In genomic region chr7:125820233-125820632, GRCm38 (mm10) we compare ENCODE assay signal across 12 mouse cellular contexts.
A peak's percentile ranks its signal among the peaks of the same experiment; 100 is the strongest.
DNase-seq lines count a peak whose midpoint lies in the region; ATAC-seq lines count a peak whose summit lies in the region.
"Had no signal": no experiment of that assay in that cellular context is flagged by ENCODE, and none has a peak within 500 bp of the region (broad histone marks: within the 10 kb centered on the region; RNA-seq: fewer than 3 reads in every experiment).

No protein-coding gene starts in this region.

- 0 out of 2 replicates have a peak, but pooled peaks cover 2% of the 10 kb centered on the region for H3K4me1 ChIP-seq in heart, embryonic 16.5 days (ENCODE audit: control insufficient read depth, insufficient read depth, low read length)
- H3K4me1 ChIP-seq in midbrain, embryonic 14.5 days (ENCODE audit: control insufficient read depth, insufficient read depth, low read length) = peaks cover 9% of the 10 kb centered on the region; the same call in 1 of the 2 replicates
- 0 out of 2 replicates have a peak, but pooled peaks cover 3% of the 10 kb centered on the region for H3K4me1 ChIP-seq in midbrain, embryonic 16.5 days (ENCODE audit: control insufficient read depth, insufficient read depth, low read length)

- H3K27ac ChIP-seq in heart, embryonic 16.5 days (ENCODE audit: low read length) = no peak overlapping the region
- no peak overlapping the region for H3K27ac ChIP-seq in midbrain, embryonic 14.5 days (replicated peaks; ENCODE audit: low read depth, low read length)
- H3K27ac ChIP-seq in midbrain, embryonic 16.5 days (ENCODE audit: low read length) = no peak overlapping the region
- H3K27ac ChIP-seq: forebrain, embryonic 10.5 days; kidney, embryonic 15.5 days had no signal

- H3K27me3 ChIP-seq in heart, embryonic 16.5 days (ENCODE audit: control insufficient read depth, insufficient read depth, low read length) = no peaks in the 10 kb centered on the region
- no peaks in the 10 kb centered on the region for H3K27me3 ChIP-seq in midbrain, embryonic 14.5 days (ENCODE audit: control insufficient read depth, insufficient read depth, low read length)
- no peaks in the 10 kb centered on the region for H3K27me3 ChIP-seq in midbrain, embryonic 16.5 days (ENCODE audit: control insufficient read depth, insufficient read depth, low read depth, low read length)
- H3K27me3 ChIP-seq: kidney, embryonic 15.5 days had no signal

- no peak overlapping the region for H3K9ac ChIP-seq in heart, embryonic 16.5 days (ENCODE audit: low read length)
- no peak overlapping the region for H3K9ac ChIP-seq in midbrain, embryonic 14.5 days (replicated peaks; ENCODE audit: low read length)
- H3K9ac ChIP-seq in midbrain, embryonic 16.5 days (ENCODE audit: low read depth, low read length) = no peak overlapping the region
- H3K9ac ChIP-seq: kidney, embryonic 15.5 days had no signal

- no peak overlapping the region for H3K4me3 ChIP-seq in heart, embryonic 16.5 days (ENCODE audit: low read length)
- H3K4me3 ChIP-seq in midbrain, embryonic 14.5 days (replicated peaks; ENCODE audit: low read depth, low read length) = no peak overlapping the region
- no peak overlapping the region for H3K4me3 ChIP-seq in midbrain, embryonic 16.5 days (ENCODE audit: low read depth, low read length)
- H3K4me3 ChIP-seq: forebrain, embryonic 10.5 days; kidney, embryonic 15.5 days had no signal

- WGBS in heart, embryonic 16.5 days = 43% methylated on average over 2 of the region's 2 CpGs
- 71% methylated on average over 2 of the region's 2 CpGs for WGBS in midbrain, embryonic 14.5 days
- 67% methylated on average over 2 of the region's 2 CpGs for WGBS in midbrain, embryonic 16.5 days

- DNase-seq in adrenal gland, postnatal 10 days = peak; percentile 9
- DNase-seq in adrenal gland, adult 2 months = no peak
- no peak for DNase-seq in heart, adult 11 months
- peak; percentile 64 for DNase-seq in midbrain, embryonic 14.5 days
- no peak for DNase-seq in ovary, postnatal 14 days (ENCODE audit: low spot score)
- DNase-seq in gastrocnemius, postnatal 25 days = no peak

- ATAC-seq in heart, embryonic 16.5 days (replicated peaks; ENCODE audit: extremely low read depth, insufficient read depth, low FRiP score) = peak; percentile 45
- ATAC-seq in midbrain, embryonic 14.5 days (ENCODE audit: low FRiP score, low TSS enrichment) = no peak
- ATAC-seq in midbrain, embryonic 16.5 days = no peak

- H3K4me2 ChIP-seq in heart, embryonic 16.5 days (ENCODE audit: low read depth, low read length) = no peak overlapping the region
- H3K4me2 ChIP-seq in midbrain, embryonic 14.5 days (ENCODE audit: low read length) = no peak overlapping the region
- no peak overlapping the region for H3K4me2 ChIP-seq in midbrain, embryonic 16.5 days (ENCODE audit: low read length)
- H3K4me2 ChIP-seq: kidney, embryonic 15.5 days; liver, embryonic 11.5 days; midbrain, embryonic 11.5 days had no signal

- no peaks in the 10 kb centered on the region for H3K9me3 ChIP-seq in heart, embryonic 16.5 days (replicated peaks; ENCODE audit: control insufficient read depth, low read length)
- H3K9me3 ChIP-seq in midbrain, embryonic 14.5 days (ENCODE audit: control insufficient read depth, low read length) = no peaks in the 10 kb centered on the region
- no peaks in the 10 kb centered on the region for H3K9me3 ChIP-seq in midbrain, embryonic 16.5 days (replicated peaks; ENCODE audit: control insufficient read depth, low read length, poor library complexity, severe bottlenecking)
- H3K9me3 ChIP-seq: forebrain, embryonic 10.5 days; kidney, embryonic 15.5 days had no signal

- H3K36me3 ChIP-seq in heart, embryonic 16.5 days (ENCODE audit: control insufficient read depth, insufficient read depth) = no peaks in the 10 kb centered on the region
- peaks cover 7% of the 10 kb centered on the region; the same call in 1 of the 2 replicates for H3K36me3 ChIP-seq in midbrain, embryonic 14.5 days (ENCODE audit: control insufficient read depth, insufficient read depth, low read length)
- no peaks in the 10 kb centered on the region; the same call in 1 of the 2 replicates for H3K36me3 ChIP-seq in midbrain, embryonic 16.5 days (ENCODE audit: control insufficient read depth, insufficient read depth, low read length)

Comparison
In these comparisons a context has a peak if more than half of its experiments do, and no peak if none do; other contexts are left out.
1. DNase-seq: peak in adrenal gland, postnatal 10 days (single experiment) and midbrain, embryonic 14.5 days (single experiment); none in adrenal gland, adult 2 months (single experiment), heart, adult 11 months (single experiment), ovary, postnatal 14 days (single experiment) and gastrocnemius, postnatal 25 days (single experiment).